Mouse (Mus musculus): ENCODE results near the gene Acin1.

Gene Acin1

DNA sequence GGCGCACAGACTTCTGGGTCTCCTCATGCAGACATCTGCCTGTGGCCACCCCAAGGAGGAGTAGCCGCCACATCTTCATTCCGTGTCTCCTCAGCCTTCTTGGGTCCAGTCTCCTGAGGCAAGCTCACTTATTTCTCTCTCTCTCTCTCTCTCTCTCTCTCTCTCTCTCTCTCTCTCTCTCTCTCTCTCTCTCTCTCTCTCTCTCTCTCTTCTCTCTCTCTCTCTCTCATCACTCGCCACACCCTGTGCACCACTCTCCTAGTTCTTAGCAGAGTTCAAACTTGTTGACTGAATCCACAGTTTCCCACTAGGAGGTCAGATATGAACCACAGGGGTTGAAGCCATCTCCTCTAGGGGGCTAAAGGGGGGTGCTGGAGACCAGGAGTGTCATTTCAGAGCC, 12.0 kb upstream of the Acin1 start, which contains the start of gene Gm29776:
Gm29776 (minus strand) TSS at position 101 of the 400 bp plus-strand sequence.
- no peak for DNase-seq (ENCODE audit: low spot score in 2 of 2)

DNA sequence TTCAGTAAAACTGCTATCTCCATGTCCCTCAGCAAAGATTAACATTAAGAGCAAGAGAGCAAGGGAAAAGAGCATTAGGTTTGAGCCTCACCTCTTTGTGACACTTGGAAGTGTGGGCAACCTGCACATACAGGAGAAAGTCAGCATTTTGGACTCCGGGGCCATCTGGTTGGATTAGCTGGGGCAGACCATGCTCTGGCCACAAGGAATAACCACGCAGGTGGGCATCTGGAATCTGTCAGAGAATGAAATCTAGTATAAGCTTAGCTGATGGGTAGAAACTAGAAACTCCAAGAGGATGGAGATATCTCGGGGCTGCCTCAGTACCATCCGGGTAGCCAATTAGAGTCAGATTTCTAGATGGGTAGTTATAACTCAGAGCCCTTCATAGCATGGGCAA, 10.0 kb upstream of the Acin1 start:
- DNase-seq (ENCODE audit: low spot score in 2 of 2): no peak

DNA sequence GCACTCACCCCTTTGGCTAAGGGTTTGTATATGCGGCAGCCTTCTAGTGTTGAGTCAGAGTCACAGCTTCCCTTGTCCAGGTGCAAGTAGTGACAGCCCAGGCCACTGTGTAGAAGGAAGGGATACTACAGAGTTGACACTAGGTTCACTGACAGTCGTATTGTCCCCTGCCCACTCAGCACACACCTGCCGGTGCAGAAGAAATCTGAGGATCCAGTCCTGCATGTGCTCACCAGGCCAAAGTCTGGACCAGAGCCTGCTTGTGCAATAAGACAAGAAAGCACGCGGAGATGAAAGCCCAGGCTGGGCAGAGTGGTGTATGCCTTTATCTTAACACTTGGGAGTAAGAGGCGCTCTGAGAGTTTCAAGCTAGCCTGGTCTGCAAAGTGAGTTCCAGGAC, 8.3 kb upstream of the Acin1 start:
- DNase-seq (ENCODE audit: low spot score in 2 of 2): no peak

DNA sequence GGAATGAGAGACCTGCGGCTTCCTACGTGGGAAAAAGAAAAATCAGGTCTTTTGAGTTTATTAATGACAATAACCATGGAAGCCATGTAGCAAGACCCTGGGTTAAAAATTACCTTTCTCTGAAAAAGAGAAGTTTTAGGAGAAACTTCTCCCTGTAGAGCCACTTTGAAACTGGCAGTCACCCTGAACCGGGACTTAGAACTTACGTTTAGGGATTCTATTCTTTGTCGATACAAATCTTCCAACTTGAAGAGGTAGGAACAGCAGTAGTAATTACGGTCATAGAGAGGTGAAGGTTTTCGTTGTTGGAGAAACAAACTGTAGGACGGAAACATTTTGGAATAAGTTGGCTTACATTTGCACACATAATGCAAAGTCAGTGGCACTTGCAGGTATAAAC, 520 bp upstream of the Acin1 start:
- DNase-seq (ENCODE audit: low spot score in 2 of 2): no peak

DNA sequence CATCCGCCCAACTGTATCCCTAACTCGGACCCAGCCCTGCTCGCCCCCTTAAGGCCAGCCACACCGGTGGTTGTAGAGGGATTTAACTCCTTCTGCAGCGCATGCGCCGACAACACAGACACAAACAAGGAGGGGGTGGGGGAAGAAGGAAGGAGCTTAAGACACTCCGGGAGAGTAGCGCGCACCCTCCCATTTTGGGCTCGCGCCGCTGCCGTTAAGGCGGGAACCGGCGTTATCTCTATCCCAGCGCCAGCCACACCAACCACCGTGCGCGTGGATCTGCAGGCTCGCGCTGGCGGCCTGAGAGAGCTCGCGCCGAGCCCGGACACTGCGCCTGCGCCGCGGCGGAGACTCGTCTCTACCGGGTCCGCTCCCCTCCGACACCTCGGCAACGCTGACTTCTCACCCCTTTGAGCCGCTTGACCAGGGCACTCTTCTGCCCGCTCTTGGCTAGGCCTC, 639 bp downstream of the Acin1 start, which contains the start of gene 1700123O20Rik:
1700123O20Rik (plus strand) TSS at position 154 of the 459 bp plus-strand sequence.
- peak; percentile 87 to 89 for DNase-seq (ENCODE audit: low spot score in 2 of 2)

DNA sequence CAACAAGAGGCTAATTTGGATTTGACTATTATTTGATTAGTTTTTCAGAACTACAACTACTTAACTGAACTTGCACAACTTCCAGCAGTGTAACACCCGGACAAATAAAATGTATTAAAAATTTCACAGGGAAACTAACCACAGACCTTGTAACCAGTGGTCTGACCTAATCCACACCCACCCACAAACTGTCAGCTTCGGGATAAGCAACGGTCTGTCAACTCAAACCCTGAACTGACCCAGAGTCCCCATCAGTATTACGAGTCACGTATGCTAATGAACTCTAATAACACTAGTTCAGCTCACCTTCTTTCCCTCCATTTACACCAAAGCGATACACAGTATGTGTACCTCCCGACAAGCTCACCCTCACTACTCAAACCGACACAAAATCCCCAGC, 1.3 kb downstream of the Acin1 start:
- DNase-seq (ENCODE audit: low spot score in 2 of 2): no peak

DNA sequence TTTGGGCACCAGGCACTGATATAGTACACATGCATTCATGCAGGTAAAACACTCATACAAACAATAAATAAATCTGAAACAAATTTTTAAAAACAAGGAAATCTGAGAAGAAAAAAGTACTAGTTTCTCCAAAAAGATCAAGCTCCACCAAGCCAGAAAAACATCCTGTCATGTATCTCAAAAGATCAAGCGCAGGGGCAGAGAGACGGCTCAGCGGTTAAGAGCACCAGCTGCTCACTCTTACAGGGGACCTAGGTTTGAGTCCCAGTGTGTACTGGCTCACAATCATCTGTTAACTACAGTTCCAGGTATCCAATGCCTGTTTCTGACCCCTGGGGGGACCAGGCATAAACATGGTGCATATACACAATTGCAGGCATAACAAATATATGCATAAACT, 4.3 kb downstream of the Acin1 start:
- no peak for DNase-seq (ENCODE audit: low spot score in 2 of 2)

DNA sequence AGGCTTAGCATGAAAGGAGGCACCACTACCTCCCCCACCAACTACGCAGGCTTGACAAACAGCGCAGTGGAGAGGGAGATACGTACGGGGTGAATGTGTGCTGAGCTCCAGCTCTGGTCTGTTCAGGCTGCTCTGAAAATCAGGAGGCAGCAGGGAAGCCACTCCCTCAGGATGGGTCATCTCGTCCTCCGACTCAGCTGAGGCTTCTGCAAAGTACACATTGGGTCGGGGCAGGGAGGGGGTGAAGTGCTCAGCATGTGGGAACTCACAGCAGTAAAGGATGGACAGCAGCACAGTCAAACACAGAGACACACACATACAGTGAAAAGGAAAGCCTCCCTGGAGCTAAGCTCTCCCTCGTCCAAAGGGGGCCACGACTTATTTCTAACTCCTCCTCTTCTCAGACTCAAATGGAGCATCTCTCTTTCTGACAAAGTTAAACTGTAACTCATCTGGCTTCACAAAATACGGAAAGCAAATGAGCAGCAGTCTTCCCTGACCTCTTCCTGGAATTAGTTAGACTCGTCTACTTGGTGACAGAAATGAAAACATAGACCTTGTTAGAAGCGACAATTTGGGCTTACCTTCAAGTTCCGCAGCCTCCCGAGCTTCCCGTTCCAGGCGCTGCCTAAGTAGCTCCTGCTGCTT, 8.0 kb downstream of the Acin1 start:
- no peak for DNase-seq (ENCODE audit: low spot score in 2 of 2)

DNA sequence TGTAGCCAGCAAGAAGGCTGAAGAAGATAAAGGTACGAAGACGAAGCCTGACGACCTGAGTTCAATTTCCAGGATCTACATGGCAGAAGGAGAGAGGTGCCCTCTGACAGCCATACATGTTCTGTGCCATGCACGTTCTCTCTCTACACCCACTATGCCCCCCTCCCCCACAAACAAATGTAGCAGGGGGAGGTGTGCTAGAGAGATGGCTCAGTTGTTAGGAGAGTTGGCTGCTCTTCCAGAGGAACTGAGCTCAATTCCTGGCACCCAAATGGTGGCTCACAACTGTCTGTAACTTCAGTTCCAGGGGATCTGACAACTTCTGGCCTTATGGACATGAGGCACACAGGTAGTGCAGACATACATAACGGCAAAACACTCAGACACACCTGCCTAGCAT, 10.4 kb downstream of the Acin1 start:
- no peak for DNase-seq (ENCODE audit: low spot score in 2 of 2)

DNA sequence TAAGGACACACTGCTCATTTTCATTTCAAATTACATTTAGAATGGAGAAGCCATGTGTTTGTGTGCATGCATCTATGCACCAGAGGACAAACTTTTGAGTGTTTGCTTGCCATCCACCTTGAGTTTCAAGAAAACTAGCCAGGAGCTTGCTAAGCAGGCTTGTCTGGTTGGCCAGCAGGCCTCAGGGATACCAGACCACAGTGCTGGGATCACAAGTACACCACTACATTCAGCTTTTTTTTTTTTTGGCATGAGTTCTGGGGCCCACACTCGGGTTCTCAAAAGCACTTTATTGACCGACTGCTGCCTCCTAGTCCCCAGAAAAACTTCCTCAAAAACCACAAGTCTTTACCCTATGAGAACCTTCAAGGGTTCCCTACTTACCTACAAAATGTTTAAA, 12.4 kb downstream of the Acin1 start:
- DNase-seq (ENCODE audit: low spot score in 2 of 2): no peak

DNA sequence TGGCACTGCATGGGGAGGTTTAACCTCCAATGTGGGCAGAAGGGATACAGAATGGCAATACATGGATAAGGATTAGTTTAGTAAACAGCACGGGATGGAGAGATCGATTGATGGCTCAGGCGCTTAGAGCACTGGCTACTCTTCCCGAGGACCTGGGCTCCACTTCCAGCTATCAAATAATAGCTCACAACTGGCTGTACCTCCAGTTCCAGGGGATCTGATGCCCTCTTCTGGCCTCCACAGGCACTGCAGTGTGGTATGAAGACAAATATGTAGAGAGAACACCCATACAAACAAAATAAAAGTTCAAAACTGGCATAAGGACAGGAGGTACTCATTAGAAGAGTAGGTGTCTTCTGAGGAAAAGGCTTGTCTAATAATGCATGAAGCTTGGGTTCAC, 17.4 kb downstream of the Acin1 start:
- no peak for DNase-seq (ENCODE audit: low spot score in 2 of 2)

DNA sequence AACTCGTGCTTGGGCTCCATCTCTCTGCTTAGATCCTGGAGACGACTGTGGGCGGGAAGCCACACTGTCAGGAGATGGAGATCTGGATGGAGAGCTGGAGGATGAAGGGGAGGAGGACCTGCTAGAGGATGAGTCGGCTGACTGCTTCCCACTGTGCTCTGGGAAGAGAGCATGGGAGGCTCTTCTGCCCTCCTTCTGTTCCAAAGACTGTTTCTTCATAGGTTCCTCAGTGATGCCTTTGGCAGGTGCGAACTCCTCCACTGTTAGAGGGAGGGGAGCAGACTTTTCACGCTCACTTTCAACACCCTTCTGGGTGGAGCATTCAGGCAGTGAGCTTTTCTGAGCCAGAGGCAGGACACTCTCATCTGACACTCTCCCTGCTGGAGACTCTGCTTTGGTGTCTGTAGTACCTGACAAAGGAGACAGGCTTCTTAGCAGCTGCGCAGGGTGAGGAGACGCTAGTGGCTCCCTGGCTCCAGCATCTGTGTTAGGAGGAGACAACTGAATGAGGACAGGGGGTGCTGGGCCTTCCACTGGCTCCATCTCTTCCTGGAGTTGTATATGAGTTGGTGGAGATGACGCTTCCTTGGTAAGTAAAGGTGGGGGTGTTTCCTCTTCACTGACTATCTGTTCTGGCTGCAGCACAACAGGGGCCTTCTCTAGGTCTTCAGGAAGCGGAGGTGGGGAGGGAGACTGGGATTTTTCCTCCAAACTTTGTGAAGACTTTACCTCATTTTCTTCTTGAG, 22.1 kb downstream of the Acin1 start:
- DNase-seq (ENCODE audit: low spot score in 2 of 2): no peak

DNA sequence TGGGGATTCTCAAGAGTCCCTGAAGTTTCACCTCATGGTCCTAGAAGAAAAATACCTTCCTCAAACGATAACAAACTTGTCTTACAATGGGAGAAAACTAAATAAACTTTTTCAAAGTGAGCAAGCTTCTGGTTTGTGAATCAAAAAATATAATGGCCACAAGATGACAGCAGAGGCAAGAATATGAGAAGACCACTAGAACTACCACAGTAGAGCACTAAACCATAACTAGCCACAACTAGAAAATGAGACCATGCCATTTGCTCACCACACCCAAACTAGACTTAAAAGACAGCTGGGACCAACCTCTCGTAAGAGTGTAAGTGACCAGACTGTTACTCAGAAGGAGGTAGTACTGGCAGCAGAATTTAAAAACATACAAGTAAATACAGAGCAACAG, 26.7 kb downstream of the Acin1 start:
- no peak for DNase-seq (ENCODE audit: low spot score in 2 of 2)

DNA sequence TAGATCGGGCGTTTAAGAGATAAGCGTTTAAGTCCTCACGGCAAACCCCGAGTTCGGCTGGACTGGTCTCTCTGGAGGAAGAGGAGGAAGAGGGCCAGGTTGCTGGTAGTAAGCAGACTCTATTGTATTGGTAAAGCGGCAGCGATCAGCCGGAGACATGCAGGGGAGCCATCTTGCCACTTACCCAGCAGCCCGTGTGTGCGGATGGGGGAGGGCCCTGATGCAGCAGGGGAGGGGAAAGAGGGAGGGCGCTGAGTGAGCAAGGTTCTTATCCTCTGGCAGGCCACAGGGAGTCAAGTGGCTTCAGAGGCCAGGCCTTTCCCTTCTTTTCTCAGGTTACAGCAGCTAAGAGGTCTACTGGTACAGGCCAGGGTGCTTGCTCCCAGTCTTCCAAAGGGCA, 33.2 kb downstream of the Acin1 start:
- DNase-seq (ENCODE audit: low spot score in 2 of 2): peak; percentile 89 to 93

DNA sequence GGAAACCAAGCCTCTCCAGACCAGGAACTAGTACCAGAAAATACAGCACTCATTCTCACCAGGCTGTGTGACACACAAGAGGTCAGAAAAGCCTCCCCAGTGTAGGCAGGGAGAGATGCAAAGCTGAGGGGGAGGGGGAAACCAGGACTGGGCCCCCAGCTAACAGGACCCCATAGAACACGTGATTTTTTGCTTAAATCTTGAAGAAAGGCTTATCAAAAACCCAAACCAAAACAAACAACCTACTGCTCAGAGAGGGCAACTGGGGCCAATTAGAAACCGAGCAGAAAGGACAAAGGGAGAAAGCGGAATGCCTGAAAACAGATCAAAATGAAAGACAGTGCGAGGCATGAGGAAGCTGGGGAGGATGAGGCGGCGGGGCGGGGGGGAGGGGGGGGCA, 33.9 kb downstream of the Acin1 start:
- DNase-seq (ENCODE audit: low spot score in 2 of 2): no peak

DNA sequence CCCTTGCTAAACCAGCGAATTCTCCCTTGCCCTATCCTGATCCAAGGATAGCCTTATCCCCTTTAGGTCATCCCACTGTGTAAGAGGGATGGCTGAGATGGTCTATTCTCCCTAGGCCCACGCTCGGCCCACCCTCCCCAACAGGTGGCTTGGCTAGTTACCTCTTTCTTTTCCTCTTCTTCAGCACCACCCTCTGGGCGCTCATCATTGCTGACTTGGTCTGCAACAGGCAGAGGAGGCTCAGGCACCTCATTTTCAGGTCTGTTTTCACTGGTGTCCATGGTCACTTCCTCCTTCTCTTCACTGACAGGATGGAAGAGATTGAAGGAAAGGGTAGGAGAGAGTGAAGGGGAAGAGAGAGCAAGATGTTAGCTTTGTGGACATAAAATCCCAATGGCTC, 35.2 kb downstream of the Acin1 start:
- no peak for DNase-seq (ENCODE audit: low spot score in 2 of 2)

DNA sequence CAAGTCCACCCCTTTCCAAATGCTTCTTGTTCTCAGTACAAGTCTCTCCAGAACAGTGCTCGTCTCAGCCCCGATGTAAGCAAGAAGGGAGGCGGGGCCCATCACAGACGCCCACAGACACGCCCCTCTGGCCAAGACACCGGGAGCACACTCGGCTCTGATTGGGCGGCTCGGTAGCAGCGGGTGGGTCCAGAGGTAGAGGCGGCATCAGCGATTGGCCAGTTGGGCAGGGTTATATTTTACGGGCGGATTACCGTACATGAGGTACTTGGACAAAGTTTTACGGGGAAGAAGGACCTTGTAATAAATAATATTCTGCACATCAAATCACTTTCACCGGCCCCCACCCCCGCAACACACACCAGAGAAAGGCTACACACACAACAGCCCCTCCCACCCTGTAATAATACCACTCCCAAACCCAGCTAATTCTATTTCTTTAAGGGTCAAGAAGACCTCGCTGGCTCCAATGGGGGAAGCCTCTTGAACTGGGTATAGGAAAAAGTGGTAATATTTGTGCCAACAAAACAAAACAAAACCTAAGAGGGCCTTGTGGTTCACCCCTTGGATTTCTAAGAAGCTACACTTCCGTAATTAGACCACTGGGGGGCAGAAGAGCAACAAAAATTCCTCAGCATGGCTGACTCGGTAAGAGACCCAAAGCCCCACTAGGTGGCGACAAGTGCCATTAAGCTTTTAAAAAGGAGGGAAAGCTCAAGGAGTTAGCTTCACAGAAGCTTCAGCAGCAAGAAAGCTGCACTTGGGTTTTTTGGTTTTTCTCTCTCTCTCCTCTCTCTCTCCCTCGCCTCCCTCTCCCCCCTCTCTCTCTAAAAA, 35.9 kb downstream of the Acin1 start:
- DNase-seq (ENCODE audit: low spot score in 2 of 2): peak; percentile 85 to 91

DNA sequence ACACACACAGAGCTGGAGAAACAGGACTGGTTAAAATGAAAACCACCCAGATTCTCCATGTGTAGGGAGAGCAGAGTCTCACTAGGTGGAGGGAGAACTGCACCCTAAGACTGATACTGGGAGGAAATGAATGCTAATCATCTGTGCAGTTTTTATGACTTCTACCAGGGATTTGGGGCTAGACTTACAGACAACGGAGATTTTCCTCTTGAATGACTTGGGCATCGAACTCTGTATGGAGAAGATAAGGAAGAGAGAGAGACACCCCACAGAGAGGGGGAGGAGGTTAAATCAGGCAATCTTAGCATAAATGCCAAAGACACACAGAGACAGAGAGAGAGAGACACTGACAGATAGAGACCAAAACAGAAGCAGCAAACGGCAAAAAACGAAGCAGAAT, 38.8 kb downstream of the Acin1 start:
- DNase-seq (ENCODE audit: low spot score in 2 of 2): no peak

DNA sequence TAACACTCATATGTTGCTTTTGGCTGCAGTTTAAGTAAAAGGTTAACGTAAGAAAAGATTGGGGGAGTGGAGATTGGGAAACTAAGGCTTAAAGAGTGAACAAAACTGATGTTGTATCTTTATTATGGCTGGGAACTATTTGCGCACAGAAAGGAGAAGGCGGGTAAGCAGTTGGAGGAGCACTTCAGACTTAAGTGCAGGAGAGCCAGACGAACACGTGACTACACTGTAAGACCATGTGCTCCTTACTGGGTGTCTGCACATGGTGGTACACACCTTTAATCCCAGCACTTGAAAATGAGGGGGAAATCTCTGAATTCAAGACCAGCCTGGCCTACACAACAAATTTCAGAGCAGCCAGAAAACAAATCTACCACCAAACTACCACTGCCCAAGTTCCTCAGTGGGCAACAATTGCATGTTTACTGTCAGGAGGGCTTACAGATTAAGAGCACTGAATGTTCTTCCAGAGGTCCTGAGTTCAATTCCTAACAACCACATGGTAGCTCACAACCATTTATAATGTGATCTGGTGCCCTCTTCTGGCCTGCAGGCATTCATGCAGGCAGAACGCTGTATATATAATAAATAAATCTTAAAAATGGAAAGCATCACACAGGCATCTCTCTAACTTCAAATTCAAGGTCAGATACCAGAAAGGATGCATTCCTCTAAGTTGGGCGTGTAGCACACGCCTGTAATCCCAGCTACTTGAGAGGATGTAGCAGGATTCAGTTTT, 39.7 kb downstream of the Acin1 start:
- DNase-seq (ENCODE audit: low spot score in 2 of 2): no peak

DNA sequence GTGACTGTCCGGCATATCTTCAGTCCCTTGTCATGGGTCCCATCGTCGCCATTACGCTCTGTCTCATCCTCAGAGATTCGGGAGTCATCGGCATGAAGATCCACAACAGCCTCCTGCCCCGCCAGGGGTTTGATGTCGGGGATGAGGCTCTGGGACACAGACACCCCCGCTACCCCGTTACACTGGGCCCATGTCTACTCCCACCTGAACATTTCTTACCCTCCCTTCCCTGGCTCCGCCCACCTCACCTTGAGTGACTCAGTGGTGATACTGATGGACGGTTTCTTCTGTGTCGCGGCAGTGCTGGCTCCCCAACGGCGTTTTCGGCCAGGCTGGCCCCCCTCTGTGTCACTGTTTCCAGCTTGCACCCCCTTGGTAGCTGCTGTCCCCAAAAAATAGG, 40.3 kb downstream of the Acin1 start:
- DNase-seq (ENCODE audit: low spot score in 2 of 2): no peak

DNA sequence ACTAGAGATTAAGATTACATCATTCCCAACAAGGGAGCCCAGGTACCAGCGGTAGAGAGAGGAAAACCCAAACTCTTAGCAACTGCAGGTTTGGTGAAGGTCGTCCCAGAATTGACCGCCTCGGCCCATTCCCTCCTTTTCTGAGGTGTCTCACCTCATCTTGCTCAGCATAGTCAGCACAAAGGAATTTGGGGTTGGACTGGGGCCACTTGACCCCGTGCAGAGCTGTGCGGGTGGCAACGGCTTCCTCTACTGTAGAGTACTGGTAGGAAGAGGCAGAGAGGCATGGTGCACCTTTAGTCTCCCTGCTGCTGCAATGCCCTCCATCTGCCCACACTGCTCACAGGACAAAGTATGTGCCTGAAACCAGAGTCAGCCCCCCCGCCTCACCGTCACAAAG, 42.4 kb downstream of the Acin1 start:
- DNase-seq (ENCODE audit: low spot score in 2 of 2): no peak

DNA sequence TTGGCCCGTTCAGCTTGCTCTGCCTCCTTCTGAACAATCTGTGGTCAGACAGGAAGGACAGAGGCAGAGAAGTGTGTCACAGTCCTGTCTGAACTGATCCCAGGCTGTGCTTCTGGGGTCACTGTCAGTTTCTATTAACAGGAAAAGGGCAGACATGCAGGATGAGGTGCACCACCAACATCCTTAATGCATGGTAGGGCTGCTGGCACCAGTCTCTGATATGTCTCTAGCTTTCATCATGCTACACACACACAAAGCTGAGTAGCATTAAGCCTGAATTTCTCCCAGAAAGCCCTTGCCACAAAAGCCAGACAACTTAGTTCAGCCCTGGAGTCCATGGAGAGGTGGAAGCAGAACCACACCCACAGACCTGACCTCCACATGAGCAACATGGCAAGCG, 43.7 kb downstream of the Acin1 start:
- DNase-seq (ENCODE audit: low spot score in 2 of 2): no peak

Data from right cerebral cortex, postnatal 10 days (tissue).